Mouse (Mus musculus) T-helper 17 cell (primary cell): Measurements from ENCODE around the gene Ptges3l.
"Not testable (repeated sequence)": the region's sequence is repeated elsewhere in the genome, so short reads cannot be mapped to it uniquely, and the experiment has no call there.

Experiments
- in situ Hi-C, 2 experiments: fragments of 300-600 bp; cut with MboI, MseI; formaldehyde crosslinking; loops; 1 replicate in 1 of 2; 2 replicates in 1 of 2; pipeline ENCODE4 v1.15.1; 2025; ENCODE audit warnings: high pct_unique_total_duplicates in 2 of 2

Ptges3l gene

DNA sequence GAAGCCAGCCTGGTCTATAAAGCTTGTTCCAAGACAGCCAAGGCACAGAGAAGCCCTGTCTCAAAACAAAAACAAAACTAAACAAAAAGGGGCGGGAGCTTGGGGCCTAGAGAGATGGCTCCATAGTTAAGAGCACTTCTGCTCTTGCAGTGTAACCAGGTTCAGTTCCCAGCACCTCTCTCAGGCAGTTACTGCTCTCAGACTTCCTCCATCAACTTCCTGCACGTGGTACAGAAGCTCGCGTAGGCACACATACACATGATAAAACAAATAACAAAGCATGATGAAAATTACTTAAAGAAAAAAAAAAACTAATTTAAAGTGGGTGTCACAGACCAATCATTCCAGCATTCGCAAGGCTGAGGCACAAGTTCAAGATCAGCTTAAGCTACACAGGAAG, 5.0 kb downstream of the Ptges3l start:
- in situ Hi-C loops, result no loop called here

DNA sequence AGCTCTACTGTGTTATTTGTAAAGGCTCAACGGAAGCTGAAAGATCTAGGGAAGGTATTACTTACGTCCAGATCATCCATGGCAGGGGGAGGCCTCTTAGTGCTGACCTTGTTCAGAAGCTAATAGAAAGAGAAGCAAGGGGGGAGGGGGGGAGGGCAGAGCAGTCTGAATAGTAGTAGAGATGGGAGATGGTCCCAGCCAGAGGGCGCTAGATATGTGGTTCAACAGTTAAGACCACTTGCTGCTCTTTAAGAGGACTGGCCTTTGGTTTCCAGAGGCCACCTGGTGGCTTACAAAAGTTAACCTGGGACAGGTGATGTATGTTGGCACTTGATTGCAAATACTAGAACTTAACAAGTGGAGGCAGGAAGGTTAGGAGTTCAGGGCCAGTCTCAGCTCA, 5.5 kb downstream of the Ptges3l start:
- in situ Hi-C loops, result no loop called here

DNA sequence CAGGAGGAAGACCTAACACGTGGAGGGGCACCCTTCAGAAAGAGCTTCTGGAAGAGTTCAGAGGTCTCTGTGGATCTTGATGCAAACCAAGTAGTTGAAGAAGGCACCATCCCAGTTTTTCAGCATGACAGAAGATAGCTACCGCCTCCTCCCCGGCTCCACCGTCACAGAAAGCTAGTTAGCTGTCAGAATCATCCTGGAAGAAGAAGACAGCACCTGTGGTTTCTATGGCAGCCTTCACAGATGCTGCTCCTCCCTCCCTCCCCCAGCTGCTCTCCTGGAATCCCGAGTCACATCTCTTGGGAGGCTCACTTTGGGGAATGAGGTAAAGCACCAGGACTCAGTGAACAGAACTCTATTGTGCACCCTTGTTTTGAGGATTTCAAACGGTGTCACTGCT, 6.1 kb downstream of the Ptges3l start:
- in situ Hi-C loops, result no loop called here

DNA sequence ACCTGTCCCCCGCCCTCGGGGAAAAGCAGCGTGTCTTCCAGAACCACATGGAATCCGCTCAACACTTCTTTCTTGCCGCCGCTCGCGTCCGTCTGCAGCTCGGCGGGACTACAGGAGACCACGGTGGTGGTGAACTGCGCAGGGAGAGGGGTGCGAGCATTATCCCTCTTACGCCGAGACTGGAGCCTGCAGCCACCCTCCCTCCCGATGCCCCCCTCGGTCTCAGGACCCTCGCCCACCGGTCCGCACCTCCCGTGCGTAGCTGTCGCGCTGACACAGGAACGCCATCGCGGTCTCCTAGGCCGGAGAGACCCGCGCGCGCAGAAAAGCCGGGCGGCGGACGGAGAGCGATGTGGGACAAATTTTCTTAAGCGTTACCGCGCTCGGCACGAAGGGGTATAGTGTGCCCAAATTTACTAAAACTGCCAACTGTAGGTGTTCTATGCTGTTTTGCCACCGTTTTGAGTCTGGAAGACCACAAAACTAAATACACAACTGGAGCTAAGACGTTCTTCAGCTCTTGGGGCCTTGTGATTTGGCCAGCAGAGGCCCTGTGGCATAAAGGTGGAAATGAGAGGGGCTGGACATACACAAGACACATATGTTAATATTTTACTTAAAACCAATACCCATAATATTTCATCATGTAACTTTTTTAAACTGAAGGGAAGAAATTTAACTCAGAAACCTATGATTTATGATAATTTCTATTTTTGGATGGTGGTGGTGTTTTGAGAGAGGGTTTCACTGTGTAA, 7.9 kb downstream of the Ptges3l start, which contains the start of gene Aarsd1:
TSS of gene Aarsd1 (minus strand) at position 515 of the 755 bp plus-strand sequence.
- in situ Hi-C loops, result no loop called here

DNA sequence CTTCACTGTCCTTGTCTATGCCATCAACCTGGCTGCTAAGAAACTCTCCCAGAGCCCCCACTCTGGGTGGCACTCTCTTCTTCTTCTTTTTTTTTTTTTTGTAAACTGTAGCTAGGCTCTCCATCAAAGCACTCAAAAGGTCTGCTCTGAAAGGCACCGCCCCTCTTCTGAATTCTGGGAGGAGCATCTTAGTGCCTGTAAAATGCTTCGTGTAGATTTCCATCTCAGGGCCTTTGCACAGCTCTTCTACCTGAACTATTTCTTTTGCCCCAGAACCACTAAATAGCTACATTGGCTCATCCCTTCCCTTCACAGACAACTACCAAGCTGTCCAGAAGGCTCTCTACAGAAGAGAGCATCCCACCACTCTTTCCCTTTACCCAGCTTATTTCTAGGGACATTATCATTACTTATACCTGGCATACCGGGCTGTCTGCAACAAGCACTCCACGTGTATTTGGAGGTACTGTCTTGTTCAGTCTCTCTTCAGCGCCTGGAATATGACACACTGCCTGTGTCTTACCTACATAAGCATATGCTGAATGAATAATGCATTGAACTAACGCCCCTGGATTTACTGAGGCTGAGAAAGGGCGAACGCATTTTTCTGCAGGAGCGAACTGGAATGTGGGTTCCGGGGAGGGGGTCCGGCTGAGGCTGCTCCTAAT, 8.6 kb downstream of the Ptges3l start:
- in situ Hi-C loops, result no loop called here

DNA sequence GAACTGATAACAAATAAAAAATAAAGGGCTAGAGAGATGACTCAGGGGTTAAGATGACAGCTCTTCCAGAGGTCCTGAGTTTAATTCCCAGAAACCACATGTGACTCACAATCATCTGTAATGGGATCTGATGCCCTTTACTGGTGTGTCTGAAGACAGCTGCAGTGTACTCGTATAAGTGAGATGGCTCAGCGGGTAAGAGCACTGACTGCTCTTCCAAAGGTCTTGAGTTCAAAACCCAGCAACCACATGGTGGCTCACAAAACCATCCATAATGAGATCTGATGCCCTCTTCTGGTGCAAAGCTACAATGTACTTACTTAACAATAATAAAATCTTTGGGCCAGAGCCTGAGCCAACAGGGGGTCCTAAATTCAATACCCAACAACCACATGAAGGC, 9.8 kb downstream of the Ptges3l start:
- in situ Hi-C loops, result no loop called here

DNA sequence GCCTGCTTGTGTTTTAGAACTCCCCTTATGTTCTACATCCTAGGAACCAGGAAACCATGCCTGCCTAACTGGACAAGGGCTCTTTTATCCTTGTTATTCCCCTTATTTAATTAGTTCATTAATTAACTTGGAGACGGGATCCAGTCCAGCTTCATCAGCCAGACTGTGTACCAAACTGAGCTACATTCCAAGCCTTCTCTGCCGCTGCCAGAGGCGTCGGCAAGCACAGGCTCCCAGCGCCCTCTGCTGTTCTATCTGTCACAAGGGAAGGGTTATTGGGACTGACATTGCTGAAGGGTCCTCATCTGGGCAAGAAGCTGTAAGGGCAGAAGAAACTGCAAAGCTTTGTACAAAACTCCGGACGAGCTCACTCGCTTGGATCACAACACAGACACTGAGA, 30.0 kb downstream of the Ptges3l start:
- in situ Hi-C loops, result loop anchor here in 1 of 2 experiments (5.0 kb wide), 1 partner anchor 63 kb away; the partner anchor contains the start of gene Aoc3

DNA sequence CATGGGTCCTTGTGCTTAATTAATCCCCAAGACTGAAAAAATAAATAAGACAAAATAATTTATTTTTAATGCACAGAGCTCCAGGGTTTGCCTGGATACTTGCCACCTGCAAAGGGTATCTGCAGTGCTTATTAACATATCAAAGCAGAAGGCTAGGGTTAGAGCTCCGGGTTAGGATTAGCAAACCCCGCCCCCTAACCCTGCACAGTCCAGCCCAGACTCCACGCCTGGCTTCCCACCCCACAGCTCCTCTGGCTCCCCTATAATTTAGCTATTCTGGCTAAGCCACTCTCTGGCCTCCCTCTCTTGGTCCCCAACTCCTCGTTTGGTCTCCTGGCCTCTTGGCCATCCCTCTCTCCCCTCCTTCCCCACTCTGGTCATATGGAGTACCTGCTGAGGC, 43.3 kb downstream of the Ptges3l start:
- in situ Hi-C loops, result no loop called here

DNA sequence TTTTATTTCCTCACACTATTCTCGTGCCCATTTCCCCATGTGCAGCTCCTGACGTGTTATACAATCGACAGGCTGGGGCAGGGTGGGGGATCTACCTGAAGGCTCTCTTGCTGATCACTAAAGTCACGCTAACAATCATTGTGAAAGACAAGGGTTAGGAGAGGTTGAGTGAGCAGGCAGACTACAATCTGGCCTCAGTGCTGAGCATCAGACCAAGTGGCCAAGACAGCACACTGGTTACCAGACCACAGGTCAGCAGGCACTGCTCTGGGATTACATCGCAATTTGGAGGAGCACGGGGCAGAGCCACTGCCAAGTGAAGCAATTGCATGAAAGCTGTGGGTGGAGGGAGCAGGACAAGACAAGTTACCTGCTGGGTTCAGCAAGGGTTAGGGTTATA, 46.2 kb downstream of the Ptges3l start:
- in situ Hi-C loops, result no loop called here

DNA sequence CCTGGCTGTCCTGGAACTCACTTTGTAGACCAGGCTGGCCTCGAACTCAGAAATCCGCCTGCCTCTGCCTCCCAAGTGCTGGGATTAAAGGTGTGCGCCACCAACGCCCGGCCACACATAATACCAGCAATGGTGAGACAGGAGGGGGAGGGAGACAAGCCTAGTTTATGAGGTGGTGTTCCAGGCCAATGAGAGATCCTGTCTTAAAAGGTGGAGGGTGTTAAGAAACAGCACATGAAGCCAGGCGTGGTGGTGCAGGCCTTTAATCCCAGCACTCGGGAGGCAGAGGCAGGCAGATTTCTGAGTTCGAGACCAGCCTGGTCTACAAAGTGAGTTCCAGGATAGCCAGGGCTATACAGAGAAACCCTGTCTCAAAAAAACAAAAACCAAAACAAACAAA, 46.9 kb downstream of the Ptges3l start:
- in situ Hi-C loops, result not testable (repeated sequence)

DNA sequence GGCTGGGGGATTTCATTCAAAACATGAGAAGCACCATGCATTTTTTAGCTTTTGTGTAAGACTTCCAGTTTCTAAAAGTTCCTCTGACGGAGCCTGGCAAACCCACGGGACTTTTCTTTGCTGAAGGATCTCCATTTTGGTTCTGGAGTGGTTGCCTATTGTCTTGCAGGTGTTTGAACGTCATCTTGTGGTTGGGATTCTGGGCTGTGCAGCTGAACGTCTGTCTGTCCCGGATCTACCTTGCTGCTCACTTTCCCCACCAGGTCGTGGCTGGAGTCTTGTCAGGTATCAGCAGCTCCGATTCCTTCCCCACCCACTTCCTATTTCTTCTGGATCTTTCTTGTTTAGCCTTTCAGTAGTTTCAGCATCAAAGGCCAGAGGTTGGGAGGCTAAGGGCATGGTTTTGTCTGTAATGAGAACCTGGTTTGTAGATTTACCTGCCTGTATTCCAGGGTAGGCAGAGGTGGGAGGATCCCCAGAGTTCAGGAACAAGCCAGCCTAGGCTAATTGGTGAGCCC, 50.7 kb downstream of the Ptges3l start:
- in situ Hi-C loops, result no loop called here

DNA sequence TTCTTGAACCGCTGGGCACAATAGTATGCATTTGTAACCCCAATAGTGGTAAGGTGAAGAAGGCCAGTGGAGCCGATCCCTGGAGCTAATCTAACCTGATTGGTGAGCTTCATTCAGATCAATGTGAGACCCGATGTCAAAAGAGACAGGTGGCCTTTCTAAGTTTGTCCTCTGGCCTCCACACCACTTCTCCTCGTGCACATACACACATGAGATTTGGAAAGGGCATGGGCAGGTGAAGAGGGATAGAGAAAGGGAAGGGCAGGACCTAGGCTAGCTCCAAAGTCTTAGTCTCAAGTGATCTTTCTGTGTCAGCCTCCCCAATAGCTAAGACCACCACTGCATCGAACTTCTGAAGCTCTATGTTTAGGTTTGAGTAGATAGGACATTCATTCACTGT, 55.0 kb downstream of the Ptges3l start:
- in situ Hi-C loops, result no loop called here
